Mouse (Mus musculus) brain, embryonic 14.5 days (tissue): Measurements from ENCODE around the gene Zfp691.

ENCODE experiments used
- CTCF ChIP-seq: fragments of 200-500 bp; IDR thresholded peaks from 2 replicates; pipeline ENCODE4 v1.5.1; 2012; ENCODE audit warnings: inconsistent platforms, mild to moderate bottlenecking, moderate library complexity, borderline replicate concordance; ENCODE audit not compliant: insufficient read depth, insufficient read length; ENCODE audit errors: extremely low read depth
- POLR2A ChIP-seq: fragments of 200-500 bp; IDR thresholded peaks from 2 replicates; pipeline ENCODE4 v1.6.1; 2012; ENCODE audit warnings: mild to moderate bottlenecking, inconsistent platforms, borderline replicate concordance; ENCODE audit not compliant: poor library complexity, insufficient read depth, insufficient read length, severe bottlenecking; ENCODE audit errors: extremely low read depth

DNA sequence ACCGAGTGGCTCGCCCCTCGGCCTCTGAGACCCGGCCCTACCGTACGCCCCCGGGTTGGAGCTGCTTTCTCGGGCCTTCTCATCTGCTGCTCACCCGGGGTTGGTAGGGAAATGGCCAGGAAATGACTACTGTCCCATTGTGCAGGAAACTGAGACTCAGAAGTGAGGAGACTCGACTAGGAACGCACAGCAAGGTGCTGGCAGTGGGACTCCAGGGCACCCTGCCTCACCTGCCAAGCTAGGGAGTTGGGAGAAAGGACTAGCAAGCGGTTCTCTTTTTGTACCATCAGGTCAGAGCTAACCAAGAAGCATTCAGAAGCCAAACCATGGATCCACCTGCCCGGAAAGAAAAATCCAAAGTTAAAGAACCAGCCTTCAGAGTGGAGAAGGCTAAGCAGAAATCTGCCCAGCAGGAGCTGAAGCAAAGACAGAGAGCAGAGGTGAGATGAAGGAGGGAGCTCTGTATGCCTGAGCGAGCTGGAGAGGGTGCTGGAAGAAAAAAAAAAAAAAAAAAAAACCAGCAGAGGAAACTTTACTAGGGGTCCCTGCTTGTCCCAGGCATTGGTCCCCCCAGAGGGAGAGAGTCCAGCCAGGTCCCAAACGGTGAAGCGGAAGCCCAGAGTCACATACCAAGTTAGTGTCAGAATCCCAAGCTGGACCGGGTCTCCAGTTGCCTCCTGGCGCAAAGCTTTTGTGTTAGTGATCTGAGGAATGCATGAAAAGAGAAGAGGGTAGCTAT lies 21.8 kb upstream of the Zfp691 start:
- no peak for TF ChIP-seq CTCF
- TF ChIP-seq POLR2A, result no peak
